Mouse (Mus musculus): Measurements from ENCODE around the gene Gm27029.

DNA sequence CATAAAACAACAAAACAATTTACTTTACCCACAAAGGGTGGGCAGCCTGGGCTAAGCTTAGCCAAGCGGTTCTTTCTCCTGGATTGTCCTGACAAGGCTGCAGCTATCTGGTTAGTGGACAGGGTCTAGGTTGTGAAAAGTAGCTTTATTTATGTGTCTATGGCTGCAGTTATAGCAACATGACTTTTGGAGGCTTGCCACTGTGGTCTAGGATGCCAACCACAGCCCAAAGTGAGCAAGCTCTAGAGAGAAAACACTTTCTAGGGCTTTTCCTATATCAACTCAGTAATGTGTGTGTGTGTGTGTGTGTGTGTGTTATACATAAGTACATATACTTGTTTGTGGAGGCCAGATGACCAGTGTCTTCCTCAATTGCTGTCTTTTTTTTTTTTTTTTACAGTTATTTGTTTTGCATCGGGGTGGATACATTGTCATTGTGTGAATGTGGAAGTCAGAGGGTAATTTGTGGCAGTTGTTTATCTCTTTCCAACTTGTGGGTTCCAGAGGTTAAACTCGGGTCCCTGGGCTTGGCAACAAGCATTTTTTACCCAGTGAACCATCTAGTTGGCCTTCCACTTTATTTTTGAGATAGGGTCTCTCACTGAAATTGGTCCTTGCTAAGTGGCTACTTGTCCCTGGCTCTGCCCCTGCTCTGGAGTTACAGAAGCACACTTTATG is 67.0 kb downstream of the Gm27029 start:
- TF ChIP-seq POLR2A (IDR thresholded peaks at IDR 0.05; ENCODE audit: insufficient read length, low read depth), result no peak
- no peak for TF ChIP-seq USF1 (IDR thresholded peaks at IDR 0.05; ENCODE audit: low read depth)
- TF ChIP-seq MYOG (IDR thresholded peaks at IDR 0.05; ENCODE audit: control insufficient read depth in 1 of 3, insufficient read depth in 1 of 3, insufficient read length in 2 of 3, low read depth in 2 of 3), result no peak
- TF ChIP-seq E2F4 (IDR thresholded peaks at IDR 0.05; ENCODE audit: insufficient read depth), result no peak
- TF ChIP-seq TCF12 (IDR thresholded peaks at IDR 0.05; ENCODE audit: insufficient read depth, poor library complexity, severe bottlenecking), result no peak
- no peak for TF ChIP-seq MYOD1 (IDR thresholded peaks at IDR 0.05; ENCODE audit: control insufficient read depth in 1 of 3, insufficient read length in 2 of 3, low read depth in 2 of 3)
- TF ChIP-seq CEBPB (IDR thresholded peaks at IDR 0.05; ENCODE audit: insufficient read depth, poor library complexity, severe bottlenecking), result no peak

All from myocyte (in vitro differentiated cells).